8 mouse cellular contexts compared by ENCODE assay signal in genomic region chr13:119408021-119408420, GRCm38 (mm10). TPM values are rescaled to one million over a fixed set of nuclear protein-coding genes. Genes with fewer than 3 reads are reported as not detected.
DNase-seq lines count a peak whose midpoint lies in the region; ATAC-seq and TF ChIP-seq lines count a peak whose summit lies in the region.

No protein-coding gene starts in this region.

- TF ChIP-seq CTCF in spleen, adult 2 months (IDR thresholded peaks at IDR 0.05; ENCODE audit: extremely low read depth, insufficient read depth, insufficient read length, insufficient replicate concordance), result no peak
- no peak for TF ChIP-seq CTCF in olfactory bulb, adult 2 months (IDR thresholded peaks at IDR 0.05; ENCODE audit: insufficient read depth, low read depth, low read length)

- no peak for TF ChIP-seq POLR2A in spleen, adult 2 months (IDR thresholded peaks at IDR 0.05; ENCODE audit: low read depth, low read length)
- no peak for TF ChIP-seq POLR2A in olfactory bulb, adult 2 months (IDR thresholded peaks at IDR 0.05; ENCODE audit: insufficient read depth, low read depth, low read length)

- H3K9me3 ChIP-seq in hindbrain, embryonic 15.5 days, result no peaks in the 10 kb centered on the region
- H3K9me3 ChIP-seq in liver, embryonic 13.5 days (replicated peaks), result no peaks in the 10 kb centered on the region

- ATAC-seq in hindbrain, embryonic 15.5 days (ENCODE audit: low FRiP score, low read depth), result peak; percentile 17
- peak; percentile 43 for ATAC-seq in liver, embryonic 13.5 days (ENCODE audit: low read depth)
- ATAC-seq in activated CD4-positive, CD25-positive, alpha-beta regulatory T cell, adult 4 months, result no peak

- peaks cover 7% of the 10 kb centered on the region for H3K36me3 ChIP-seq in spleen, adult 2 months (ENCODE audit: control insufficient read depth, insufficient read depth, low read length)
- H3K36me3 ChIP-seq in hindbrain, embryonic 15.5 days, result peaks cover 6% of the 10 kb centered on the region; the same call in 1 of the 2 replicates
- H3K36me3 ChIP-seq in liver, embryonic 13.5 days, result 0 out of 2 replicates have a peak, but pooled peaks cover 4% of the 10 kb centered on the region

- peak overlapping the region; percentile 64 for H3K4me2 ChIP-seq in hindbrain, embryonic 15.5 days
- H3K4me2 ChIP-seq in liver, embryonic 13.5 days, result peak overlapping the region; percentile 86

- no peaks in the 10 kb centered on the region for H3K4me1 ChIP-seq in spleen, adult 2 months (ENCODE audit: control insufficient read depth, insufficient read depth, insufficient read length)
- H3K4me1 ChIP-seq in hindbrain, embryonic 15.5 days (replicated peaks), result peaks cover 11% of the 10 kb centered on the region
- peaks cover 25% of the 10 kb centered on the region for H3K4me1 ChIP-seq in liver, embryonic 13.5 days (replicated peaks)
- H3K4me1 ChIP-seq in olfactory bulb, adult 2 months (ENCODE audit: control insufficient read depth, insufficient read depth, low read length), result peaks cover 2% of the 10 kb centered on the region; the same call in 1 of the 2 replicates

- 8% methylated on average over 6 of the region's 6 CpGs for WGBS in spleen, adult 2 months
- WGBS in hindbrain, embryonic 15.5 days, result 4% methylated on average over 6 of the region's 6 CpGs
- 5% methylated on average over 6 of the region's 6 CpGs for WGBS in liver, embryonic 13.5 days (ENCODE audit: insufficient replicate concordance)
- 8% methylated on average over 6 of the region's 6 CpGs for WGBS in olfactory bulb, adult 2 months

- peak overlapping the region; percentile 95 for H3K4me3 ChIP-seq in spleen, adult 2 months (ENCODE audit: extremely low read depth, insufficient read depth, insufficient read length)
- H3K4me3 ChIP-seq in hindbrain, embryonic 15.5 days, result peak overlapping the region; percentile 84
- peak overlapping the region; percentile 76 for H3K4me3 ChIP-seq in liver, embryonic 13.5 days (replicated peaks)
- H3K4me3 ChIP-seq in olfactory bulb, adult 2 months (ENCODE audit: insufficient read depth, low read depth, low read length), result peak overlapping the region; percentile 69; the same call in 1 of the 2 replicates

- peak overlapping the region; percentile 79; the same call in 1 of the 2 replicates for H3K9ac ChIP-seq in hindbrain, embryonic 15.5 days
- peak overlapping the region; percentile 79 for H3K9ac ChIP-seq in liver, embryonic 13.5 days

- no peak overlapping the region for H3K27ac ChIP-seq in spleen, adult 2 months (ENCODE audit: insufficient read depth, low read length)
- H3K27ac ChIP-seq in hindbrain, embryonic 15.5 days (replicated peaks), result no peak overlapping the region
- peak overlapping the region; percentile 70; the same call in 1 of the 2 replicates for H3K27ac ChIP-seq in liver, embryonic 13.5 days
- no peak overlapping the region for H3K27ac ChIP-seq in olfactory bulb, adult 2 months (ENCODE audit: insufficient read depth, low read depth, low read length)

- no peaks in the 10 kb centered on the region for H3K27me3 ChIP-seq in spleen, adult 2 months (ENCODE audit: control insufficient read depth, insufficient read depth, low read length)
- H3K27me3 ChIP-seq in hindbrain, embryonic 15.5 days, result no peaks in the 10 kb centered on the region
- no peaks in the 10 kb centered on the region for H3K27me3 ChIP-seq in liver, embryonic 13.5 days

- DNase-seq in spleen, adult 2 months (ENCODE audit: low read depth in 1 of 2, low spot score in 2 of 2), result no peak
- no peak for DNase-seq in spleen, adult 12 weeks (ENCODE audit: low spot score)
- peak; percentile 47 for DNase-seq in forelimb bud, embryonic 11.5 days (ENCODE audit: low read depth, low spot score)
- peak; percentile 20 for DNase-seq in liver, embryonic 13.5 days
- DNase-seq in cerebellum, postnatal 25 days, result no peak

RNA-seq across cellular contexts. Expression of gene Paip1, which starts 20.4 kb away (rescaled TPM):
- 7.2 and 7.8 TPM in 2 replicates for polyA plus RNA-seq in spleen, adult 2 months (2012; rRNA removed)
- polyA plus RNA-seq in hindbrain, embryonic 15.5 days (2015; fragmentation: Nextera tagmentation; extraction: Ambion mirVana), result 135 and 144 TPM in 2 replicates
- 25.5 and 29.8 TPM in 2 replicates for polyA plus RNA-seq in liver, embryonic 13.5 days (2015; fragmentation: Nextera tagmentation; extraction: Ambion mirVana)
- 465 TPM in 1 of 2 replicates, not detected in the other for polyA plus RNA-seq in olfactory bulb, adult 2 months (2012; ENCODE audit: insufficient read depth, insufficient read length, low replicate concordance, missing spikeins)
- polyA plus RNA-seq in activated CD4-positive, CD25-positive, alpha-beta regulatory T cell, adult 4 months (2017; shearing (Covaris generic)), result 10 to 100 TPM; 41.4 to 48.2 TPM

RNA-seq across cellular contexts. Expression of gene 4833420G17Rik, which starts 54.5 kb away (rescaled TPM):
- 22.2 and 24.7 TPM in 2 replicates for polyA plus RNA-seq in spleen, adult 2 months (2012; rRNA removed)
- polyA plus RNA-seq in hindbrain, embryonic 15.5 days (2015; fragmentation: Nextera tagmentation; extraction: Ambion mirVana), result 82.7 and 84.3 TPM in 2 replicates
- polyA plus RNA-seq in liver, embryonic 13.5 days (2015; fragmentation: Nextera tagmentation; extraction: Ambion mirVana), result 20.4 and 23.6 TPM in 2 replicates
- polyA plus RNA-seq in olfactory bulb, adult 2 months (2012; ENCODE audit: insufficient read depth, insufficient read length, low replicate concordance, missing spikeins), result 165 and 185 TPM in 2 replicates
- polyA plus RNA-seq in activated CD4-positive, CD25-positive, alpha-beta regulatory T cell, adult 4 months (2017; shearing (Covaris generic)), result 10 to 100 TPM; 79.0 to 99.7 TPM

Comparison
In these comparisons a context has a peak if more than half of its experiments do, and no peak if none do; other contexts are left out.
1. DNase-seq: peak in forelimb bud, embryonic 11.5 days (single experiment) and liver, embryonic 13.5 days (single experiment); none in spleen, adult 2 months (0 of 2), spleen, adult 12 weeks (single experiment) and cerebellum, postnatal 25 days (0 of 2).
2. Peak in every context shown above with its lines, with median percentiles within 50 percentile points of each other: H3K4me3 ChIP-seq.